Mouse (Mus musculus) cortical plate, adult 2 months (tissue): ENCODE measurements at regions not wholly inside any gene's neighbourhood (a gene's known extent, or its start where the extent isn't known, plus 50 kb on each side); places are given as distances from the start of the nearest gene placed in this dataset.

Source experiments
- CTCF ChIP-seq: fragments of 200-500 bp; IDR thresholded peaks from 2 replicates; pipeline ENCODE4 v1.5.1; 2011; ENCODE audit warnings: mild to moderate bottlenecking, control low read depth, low read length; ENCODE audit not compliant: insufficient read depth; ENCODE audit errors: extremely low read depth
- POLR2A ChIP-seq: fragments of 200-500 bp; IDR thresholded peaks from 2 replicates; pipeline ENCODE4 v1.6.1; 2011; ENCODE audit warnings: mild to moderate bottlenecking, low read length, control low read depth; ENCODE audit not compliant: insufficient read depth; ENCODE audit errors: extremely low read depth

DNA sequence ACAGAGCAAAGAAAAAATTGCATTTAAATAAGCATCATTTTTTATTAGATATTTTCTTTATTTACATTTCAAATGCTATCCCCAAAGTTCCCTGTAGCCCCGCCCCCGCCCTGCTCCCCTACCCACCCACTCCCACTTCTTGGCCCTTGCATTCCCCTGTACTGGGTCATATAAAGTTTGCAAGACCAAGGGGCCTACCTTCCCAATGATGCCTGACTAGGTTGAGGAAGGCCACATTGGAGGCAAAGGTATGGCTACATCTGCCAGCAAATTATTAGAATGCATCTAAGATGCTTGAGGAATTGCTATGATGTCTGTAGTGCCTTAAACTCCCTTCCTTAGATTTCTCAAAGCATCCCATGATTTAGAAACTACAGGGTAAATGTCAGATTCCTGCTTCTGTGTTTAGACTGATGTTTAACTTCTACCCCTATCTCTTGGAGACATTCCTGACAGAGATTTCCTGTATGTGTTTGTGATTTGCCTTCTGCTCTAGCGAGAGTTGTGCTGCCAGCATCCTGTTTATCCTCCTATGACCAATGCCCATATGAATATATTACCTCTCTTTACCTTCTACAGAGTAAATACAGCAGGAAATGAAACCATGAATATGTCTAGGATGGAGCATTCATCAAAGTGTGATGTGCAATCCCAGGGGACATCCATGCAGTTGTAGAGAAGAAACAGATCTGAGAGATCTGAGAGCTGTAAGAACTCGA lies 956.2 kb downstream of the Diaph3 start:
- TF ChIP-seq CTCF, result no peak
- no peak for TF ChIP-seq POLR2A
